Mouse (Mus musculus): ENCODE results near the gene Mtg2. TPM values are rescaled to one million over a fixed set of nuclear protein-coding genes. Genes with fewer than 3 reads are reported as not detected.
A peak's percentile ranks its signal among the peaks of the same experiment; 100 is the strongest.

Gene Mtg2
- polyA plus RNA-seq, 1 experiment from 2014 or later: 30.2 TPM

- H3K36me3 ChIP-seq (ENCODE audit: control insufficient read depth, insufficient read depth): peaks cover 4% of the 10 kb centered on the region
- H3K9ac ChIP-seq (ENCODE audit: low read length): no peak overlapping the region
These were observed 7.2 kb downstream of the Mtg2 start for GRCm38 (mm10) chr2:180077622-180078021.

GRCm38 (mm10) chr2:180080680-180081079 lies 10.3 kb downstream of the Mtg2 start:
- no peak overlapping the region for H3K4me3 ChIP-seq (ENCODE audit: low read length)
- no peak overlapping the region for H3K4me2 ChIP-seq (ENCODE audit: low read depth, low read length)
- no peak overlapping the region for H3K9ac ChIP-seq (ENCODE audit: low read length)
- H3K36me3 ChIP-seq (ENCODE audit: control insufficient read depth, insufficient read depth): peaks cover 7% of the 10 kb centered on the region
- ATAC-seq (replicated peaks; ENCODE audit: extremely low read depth, insufficient read depth, low FRiP score): no peak
- no peaks in the 10 kb centered on the region for H3K27me3 ChIP-seq (ENCODE audit: control insufficient read depth, insufficient read depth, low read length)
- H3K9me3 ChIP-seq (replicated peaks; ENCODE audit: control insufficient read depth, low read length): no peaks in the 10 kb centered on the region
- H3K27ac ChIP-seq (ENCODE audit: low read length): no peak overlapping the region
- H3K4me1 ChIP-seq (ENCODE audit: control insufficient read depth, insufficient read depth, low read length): no peaks in the 10 kb centered on the region
- 92% methylated on average over 8 of the region's 8 CpGs for WGBS

More at GRCm38 (mm10) chr2:180077622-180078021, 7.2 kb downstream of the Mtg2 start:
- no peaks in the 10 kb centered on the region for H3K9me3 ChIP-seq (replicated peaks; ENCODE audit: control insufficient read depth, low read length)
- no peak overlapping the region for H3K4me3 ChIP-seq (ENCODE audit: low read length)
- H3K27ac ChIP-seq (ENCODE audit: low read length): no peak overlapping the region
- no peak overlapping the region for H3K4me2 ChIP-seq (ENCODE audit: low read depth, low read length)
- ATAC-seq (replicated peaks; ENCODE audit: extremely low read depth, insufficient read depth, low FRiP score): no peak
- H3K27me3 ChIP-seq (ENCODE audit: control insufficient read depth, insufficient read depth, low read length): no peaks in the 10 kb centered on the region
- H3K4me1 ChIP-seq (ENCODE audit: control insufficient read depth, insufficient read depth, low read length): no peaks in the 10 kb centered on the region
- 83% methylated on average over 3 of the region's 3 CpGs for WGBS

- Histone ChIP-seq H3K9me3 (replicated peaks; ENCODE audit: control insufficient read depth, low read length) (no peaks in the 10 kb centered on the region), H3K4me3 (ENCODE audit: low read length) (no peak overlapping the region), H3K36me3 (ENCODE audit: control insufficient read depth, insufficient read depth) (peaks cover 7% of the 10 kb centered on the region), H3K4me2 (ENCODE audit: low read depth, low read length) (no peak overlapping the region), H3K27me3 (ENCODE audit: control insufficient read depth, insufficient read depth, low read length) (no peaks in the 10 kb centered on the region), H3K4me1 (ENCODE audit: control insufficient read depth, insufficient read depth, low read length) (no peaks in the 10 kb centered on the region), H3K27ac (ENCODE audit: low read length) (no peak overlapping the region), H3K9ac (ENCODE audit: low read length) (no peak overlapping the region)
- no peak for ATAC-seq (replicated peaks; ENCODE audit: extremely low read depth, insufficient read depth, low FRiP score)
- 87% methylated on average over 10 of the region's 10 CpGs for WGBS
These were observed 12.7 kb downstream of the Mtg2 start for GRCm38 (mm10) chr2:180083063-180083462.

- Histone ChIP-seq H3K27me3 (ENCODE audit: control insufficient read depth, insufficient read depth, low read length) (no peaks in the 10 kb centered on the region), H3K4me3 (ENCODE audit: low read length) (no peak overlapping the region), H3K4me1 (ENCODE audit: control insufficient read depth, insufficient read depth, low read length) (no peaks in the 10 kb centered on the region), H3K4me2 (ENCODE audit: low read depth, low read length) (no peak overlapping the region), H3K9me3 (replicated peaks; ENCODE audit: control insufficient read depth, low read length) (no peaks in the 10 kb centered on the region), H3K27ac (ENCODE audit: low read length) (no peak overlapping the region), H3K36me3 (ENCODE audit: control insufficient read depth, insufficient read depth) (peaks cover 7% of the 10 kb centered on the region), H3K9ac (ENCODE audit: low read length) (no peak overlapping the region)
- ATAC-seq (replicated peaks; ENCODE audit: extremely low read depth, insufficient read depth, low FRiP score): no peak
- WGBS: 39% methylated on average over 3 of the region's 3 CpGs
These were observed 14.2 kb downstream of the Mtg2 start for GRCm38 (mm10) chr2:180084565-180084964.

GRCm38 (mm10) chr2:180085926-180086636 lies 15.7 kb downstream of the Mtg2 start:
- WGBS: 71% methylated on average over 16 of the region's 16 CpGs
- no peak overlapping the region for H3K4me3 ChIP-seq (ENCODE audit: low read length)
- H3K4me2 ChIP-seq (ENCODE audit: low read depth, low read length): no peak overlapping the region
- H3K4me1 ChIP-seq (ENCODE audit: control insufficient read depth, insufficient read depth, low read length): no peaks in the 10 kb centered on the region
- H3K36me3 ChIP-seq (ENCODE audit: control insufficient read depth, insufficient read depth): peaks cover 7% of the 10 kb centered on the region
- H3K9me3 ChIP-seq (replicated peaks; ENCODE audit: control insufficient read depth, low read length): no peaks in the 10 kb centered on the region
- H3K27ac ChIP-seq (ENCODE audit: low read length): no peak overlapping the region
- H3K9ac ChIP-seq (ENCODE audit: low read length): no peak overlapping the region
- H3K27me3 ChIP-seq (ENCODE audit: control insufficient read depth, insufficient read depth, low read length): no peaks in the 10 kb centered on the region
- no peak for ATAC-seq (replicated peaks; ENCODE audit: extremely low read depth, insufficient read depth, low FRiP score)

- WGBS: 88% methylated on average over 5 of the region's 5 CpGs
- H3K4me2 ChIP-seq (ENCODE audit: low read depth, low read length): no peak overlapping the region
- peaks cover 7% of the 10 kb centered on the region for H3K36me3 ChIP-seq (ENCODE audit: control insufficient read depth, insufficient read depth)
- ATAC-seq (replicated peaks; ENCODE audit: extremely low read depth, insufficient read depth, low FRiP score): no peak
- H3K27ac ChIP-seq (ENCODE audit: low read length): no peak overlapping the region
- H3K4me1 ChIP-seq (ENCODE audit: control insufficient read depth, insufficient read depth, low read length): no peaks in the 10 kb centered on the region
- H3K9ac ChIP-seq (ENCODE audit: low read length): no peak overlapping the region
- H3K4me3 ChIP-seq (ENCODE audit: low read length): no peak overlapping the region
- H3K27me3 ChIP-seq (ENCODE audit: control insufficient read depth, insufficient read depth, low read length): no peaks in the 10 kb centered on the region
- no peaks in the 10 kb centered on the region for H3K9me3 ChIP-seq (replicated peaks; ENCODE audit: control insufficient read depth, low read length)
These were observed 16.2 kb downstream of the Mtg2 start for GRCm38 (mm10) chr2:180086637-180087027.

GRCm38 (mm10) chr2:180087472-180087871 lies 17.1 kb downstream of the Mtg2 start:
- H3K9me3 ChIP-seq (replicated peaks; ENCODE audit: control insufficient read depth, low read length): no peaks in the 10 kb centered on the region
- ATAC-seq (replicated peaks; ENCODE audit: extremely low read depth, insufficient read depth, low FRiP score): no peak
- H3K36me3 ChIP-seq (ENCODE audit: control insufficient read depth, insufficient read depth): peaks cover 3% of the 10 kb centered on the region
- no peak overlapping the region for H3K4me2 ChIP-seq (ENCODE audit: low read depth, low read length)
- 89% methylated on average over 4 of the region's 4 CpGs for WGBS
- no peak overlapping the region for H3K9ac ChIP-seq (ENCODE audit: low read length)
- no peaks in the 10 kb centered on the region for H3K4me1 ChIP-seq (ENCODE audit: control insufficient read depth, insufficient read depth, low read length)
- no peaks in the 10 kb centered on the region for H3K27me3 ChIP-seq (ENCODE audit: control insufficient read depth, insufficient read depth, low read length)
- H3K4me3 ChIP-seq (ENCODE audit: low read length): no peak overlapping the region
- no peak overlapping the region for H3K27ac ChIP-seq (ENCODE audit: low read length)

GRCm38 (mm10) chr2:180090285-180090684 lies 19.9 kb downstream of the Mtg2 start:
- Histone ChIP-seq H3K4me2 (ENCODE audit: low read depth, low read length) (no peak overlapping the region), H3K36me3 (ENCODE audit: control insufficient read depth, insufficient read depth) (peaks cover 3% of the 10 kb centered on the region), H3K4me3 (ENCODE audit: low read length) (no peak overlapping the region), H3K27me3 (ENCODE audit: control insufficient read depth, insufficient read depth, low read length) (no peaks in the 10 kb centered on the region), H3K4me1 (ENCODE audit: control insufficient read depth, insufficient read depth, low read length) (no peaks in the 10 kb centered on the region), H3K9me3 (replicated peaks; ENCODE audit: control insufficient read depth, low read length) (no peaks in the 10 kb centered on the region), H3K9ac (ENCODE audit: low read length) (no peak overlapping the region), H3K27ac (ENCODE audit: low read length) (no peak overlapping the region)
- WGBS: 56% methylated on average over 11 of the region's 11 CpGs
- no peak for ATAC-seq (replicated peaks; ENCODE audit: extremely low read depth, insufficient read depth, low FRiP score)

- ATAC-seq (replicated peaks; ENCODE audit: extremely low read depth, insufficient read depth, low FRiP score): peak; percentile 53
- H3K27ac ChIP-seq (ENCODE audit: low read length): no peak overlapping the region
- H3K4me3 ChIP-seq (ENCODE audit: low read length): no peak overlapping the region
- peaks cover 36% of the 10 kb centered on the region for H3K27me3 ChIP-seq (ENCODE audit: control insufficient read depth, insufficient read depth, low read length)
- 0 out of 2 replicates have a peak, but pooled peaks cover 3% of the 10 kb centered on the region for H3K4me1 ChIP-seq (ENCODE audit: control insufficient read depth, insufficient read depth, low read length)
- H3K4me2 ChIP-seq (ENCODE audit: low read depth, low read length): no peak overlapping the region
- no peaks in the 10 kb centered on the region for H3K9me3 ChIP-seq (replicated peaks; ENCODE audit: control insufficient read depth, low read length)
- 33% methylated on average over 5 of the region's 5 CpGs for WGBS
- H3K36me3 ChIP-seq (ENCODE audit: control insufficient read depth, insufficient read depth): no peaks in the 10 kb centered on the region
- no peak overlapping the region for H3K9ac ChIP-seq (ENCODE audit: low read length)
These were observed 25.3 kb downstream of the Mtg2 start for GRCm38 (mm10) chr2:180095711-180096110.

All from heart, embryonic 16.5 days (tissue).